Mouse (Mus musculus) c-Kit-positive CD71-negative TER-119-negative erythroid progenitor cells, embryonic 14.5 days (primary cell): Measurements from ENCODE around the gene Dqx1.

ENCODE experiments used
- DNase-seq: peaks from one replicate; pipeline ENCODE4 v3.0.0-alpha.2; 2013; ENCODE audit warnings: low read depth

Gene Dqx1

GRCm38 (mm10) chr6:83107566-83108400 is 50.1 kb downstream of the Dqx1 start:
- peak; percentile 82 for DNase-seq

DNA sequence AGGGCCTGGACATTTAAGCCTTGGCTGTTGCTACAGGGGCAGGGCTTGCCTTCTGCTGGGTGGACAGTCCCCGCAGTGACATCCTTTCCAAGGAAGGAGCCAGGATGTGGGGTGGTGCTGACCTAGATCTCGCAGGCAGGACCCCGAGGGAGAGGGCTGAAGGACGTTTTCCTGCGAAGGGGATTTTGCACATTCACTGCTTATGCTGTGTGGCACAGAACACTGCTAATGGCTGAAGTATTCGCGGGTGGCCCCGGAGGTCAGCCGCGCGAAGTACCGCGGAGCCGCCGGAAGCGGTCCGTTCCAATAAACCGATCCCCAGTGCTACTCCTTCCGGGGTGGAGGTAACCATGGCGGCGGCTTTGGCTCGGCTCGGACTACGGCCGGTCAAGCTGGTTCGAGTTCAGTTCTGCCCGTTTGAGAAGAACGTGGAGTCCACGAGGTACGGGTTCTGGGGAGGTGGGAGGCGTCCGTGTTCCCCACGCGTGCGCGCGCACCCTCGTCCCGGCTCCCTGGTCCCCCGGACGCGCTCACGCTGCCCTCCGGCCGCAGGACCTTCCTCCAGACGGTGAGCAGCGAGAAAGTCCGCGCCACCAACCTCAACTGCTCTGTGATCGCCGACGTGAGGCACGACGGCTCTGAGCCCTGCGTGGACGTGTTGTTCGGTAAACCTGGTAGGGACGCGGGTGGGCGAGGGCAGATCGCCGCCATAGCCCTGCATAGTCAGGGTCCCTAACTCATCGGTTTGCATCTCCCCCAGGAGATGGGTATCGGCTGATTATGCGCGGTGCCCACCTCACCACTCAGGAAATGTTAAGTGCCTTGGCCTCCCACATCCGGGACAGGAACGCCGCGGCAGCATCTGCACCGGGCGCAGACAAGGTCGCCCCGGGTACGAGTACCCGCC is 51.4 kb downstream of the Dqx1 start, which contains the start of gene Mrpl53:
Mrpl53 (plus strand) TSS at position 279 of the 907 bp plus-strand sequence.
- DNase-seq, result no peak

GRCm38 (mm10) chr6:83111510-83112136 is 54.0 kb downstream of the Dqx1 start:
- no peak for DNase-seq

GRCm38 (mm10) chr6:83115011-83115671 is 57.5 kb downstream of the Dqx1 start, which contains the start of gene Mogs:
TSS of gene Mogs (plus strand) at chr6:83115496.
- peak; percentile 89 for DNase-seq

DNA sequence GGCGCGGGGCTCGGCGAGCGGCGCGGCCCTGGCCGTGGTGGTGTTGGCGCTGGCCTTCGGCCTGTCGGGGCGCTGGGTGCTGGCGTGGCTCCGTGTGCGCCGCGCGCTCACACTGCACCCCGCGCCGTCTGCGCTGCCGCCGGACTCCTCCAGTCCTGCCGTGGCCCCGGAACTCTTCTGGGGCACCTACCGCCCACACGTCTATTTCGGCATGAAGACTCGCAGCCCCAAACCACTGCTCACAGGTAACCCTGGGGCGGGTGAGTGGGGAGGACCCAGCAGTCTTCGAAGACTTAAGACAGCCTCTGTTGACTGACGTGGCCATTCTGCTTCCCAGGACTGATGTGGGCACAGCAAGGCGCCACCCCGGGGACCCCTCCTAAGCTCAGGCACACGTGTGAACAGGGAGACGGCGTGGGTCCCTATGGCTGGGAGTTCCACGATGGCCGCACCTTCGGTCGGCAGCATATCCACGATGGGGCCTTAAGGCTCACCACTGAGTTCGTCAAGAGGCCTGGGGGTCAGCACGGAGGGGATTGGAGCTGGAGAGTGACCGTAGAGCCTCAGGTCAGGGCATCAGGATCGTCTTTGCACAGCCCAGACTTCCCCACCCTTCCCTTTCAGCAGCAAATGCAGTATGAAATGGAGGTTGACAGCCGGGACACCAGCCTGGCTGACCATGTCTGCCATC is 58.2 kb downstream of the Dqx1 start:
- DNase-seq, result no peak

DNA sequence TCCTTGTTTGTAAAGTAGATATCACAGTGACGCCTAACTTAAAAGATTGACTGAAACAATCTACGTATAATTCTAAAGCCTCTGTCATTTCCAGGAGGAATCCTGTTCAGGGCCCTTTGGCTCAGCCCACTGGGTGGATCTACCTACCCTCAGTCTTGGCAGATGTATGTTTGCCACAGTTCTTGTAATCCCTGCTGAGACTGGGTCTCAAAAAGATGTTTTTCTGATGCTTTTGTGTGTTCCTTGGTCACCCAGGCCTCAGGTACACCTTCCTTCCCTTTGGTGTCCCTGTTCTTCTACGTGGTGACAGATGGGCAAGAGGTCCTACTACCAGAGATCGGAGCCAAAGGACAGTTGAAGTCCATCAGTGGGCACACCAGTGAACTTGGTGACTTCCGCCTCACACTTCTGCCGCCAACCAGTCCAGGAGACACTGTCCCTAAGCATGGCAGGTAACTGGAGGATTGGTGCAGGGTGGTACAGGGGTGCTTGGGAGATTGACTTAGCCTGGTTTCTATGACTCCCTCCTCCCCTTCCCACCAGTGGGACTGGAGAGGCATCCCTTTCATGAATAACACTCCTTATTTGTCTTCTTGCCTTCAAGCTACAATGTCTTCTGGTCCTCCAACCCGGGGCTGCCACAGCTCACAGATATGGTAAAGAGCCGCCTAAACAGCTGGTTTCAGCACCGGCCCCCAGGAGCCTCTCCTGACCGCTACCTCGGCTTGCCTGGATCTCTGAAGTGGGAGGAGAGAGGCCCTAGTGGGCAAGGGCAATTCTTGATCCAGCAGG is 58.9 kb downstream of the Dqx1 start:
- no peak for DNase-seq
